Mouse (Mus musculus) midbrain, postnatal 0 days (tissue): ENCODE measurements around the gene Kcnj11. TPM values are rescaled to one million over a fixed set of nuclear protein-coding genes. Genes with fewer than 3 reads are reported as not detected.

Experiments used
- ATAC-seq: fragments of 200-750 bp; cut with Nextera tagmentation; 2 replicates; pipeline ENCODE4 v1.8.0; 2017; ENCODE audit warnings: moderate number of reproducible peaks, mild to moderate bottlenecking, moderate TSS enrichment, moderate library complexity; ENCODE audit not compliant: low FRiP score
- DNase-seq: peaks from one replicate; pipeline ENCODE4 v3.0.0-alpha.2; 2015; ENCODE audit warnings: low spot score
- H3K27ac ChIP-seq: fragments of 300-500 bp; sonication (generic); 2 replicates; pipeline ENCODE4 v1.5.1; 2014; ENCODE audit warnings: low read depth, mild to moderate bottlenecking, low read length, mixed read lengths
- H3K27me3 ChIP-seq: fragments of 300-500 bp; sonication (generic); 2 replicates; pipeline ENCODE4 v1.6.1; 2014; ENCODE audit warnings: low read length, control low read depth, mixed read lengths; ENCODE audit not compliant: insufficient read depth
- H3K36me3 ChIP-seq: fragments of 300-500 bp; sonication (generic); 2 replicates; pipeline ENCODE4 v1.6.1; 2014; ENCODE audit warnings: low read length, control low read depth, mixed read lengths; ENCODE audit not compliant: insufficient read depth
- H3K4me1 ChIP-seq: fragments of 300-500 bp; sonication (generic); 2 replicates; pipeline ENCODE4 v1.6.1; 2014; ENCODE audit warnings: mild to moderate bottlenecking, control low read depth, antibody characterized with exemption, low read length, mixed read lengths; ENCODE audit not compliant: insufficient read depth
- H3K4me2 ChIP-seq: fragments of 300-500 bp; sonication (generic); 2 replicates; pipeline ENCODE4 v1.6.1; 2014; ENCODE audit warnings: low read depth, mild to moderate bottlenecking, low read length, mixed read lengths; ENCODE audit not compliant: poor library complexity, severe bottlenecking
- H3K4me3 ChIP-seq: fragments of 300-500 bp; sonication (generic); 2 replicates; pipeline ENCODE4 v1.5.1; 2014; ENCODE audit warnings: low read depth, mild to moderate bottlenecking, low read length, moderate library complexity
- H3K9ac ChIP-seq: fragments of 300-500 bp; sonication (generic); replicated peaks from 2 replicates; pipeline ENCODE4 v1.6.1; 2014; ENCODE audit warnings: mild to moderate bottlenecking, low read length, moderate library complexity, mixed read lengths; ENCODE audit not compliant: poor library complexity, severe bottlenecking
- H3K9me3 ChIP-seq: fragments of 300-500 bp; sonication (generic); 2 replicates; pipeline ENCODE4 v1.6.1; 2016; ENCODE audit warnings: low read length, control low read depth
- CTCF ChIP-seq: IDR thresholded peaks from 2 replicates; pipeline ENCODE4 v1.5.1; 2016; ENCODE audit warnings: antibody characterized with exemption, mild to moderate bottlenecking
- WGBS: fragments of 180-500 bp; shearing (Covaris S2); extraction: QIAGEN DNeasy Blood & Tissue Kit; methylation state at CpG from one replicate; pipeline ENCODE4 v1.1.7; 2014; 5-methylcytosine and 5-hydroxymethylcytosine counted together
- polyA plus RNA-seq: library from polyadenylated mRNA; unstranded; fragments of >200 nt; fragmentation: Nextera tagmentation; extraction: Ambion mirVana; gene quantifications from 2 replicates; pipeline ENCODE4 v1.2.1, GENCODE M21; 2015
- total RNA-seq: library from RNA; depleted of rRNA; stranded (reverse); fragments of >200 nt; gene quantifications from 2 replicates; pipeline ENCODE4 v1.2.3, GENCODE M21; 2014

Kcnj11 gene
- total and polyA plus RNA-seq, 2 experiments from 2014 or later: 2.9 to 26.2 TPM

DNA sequence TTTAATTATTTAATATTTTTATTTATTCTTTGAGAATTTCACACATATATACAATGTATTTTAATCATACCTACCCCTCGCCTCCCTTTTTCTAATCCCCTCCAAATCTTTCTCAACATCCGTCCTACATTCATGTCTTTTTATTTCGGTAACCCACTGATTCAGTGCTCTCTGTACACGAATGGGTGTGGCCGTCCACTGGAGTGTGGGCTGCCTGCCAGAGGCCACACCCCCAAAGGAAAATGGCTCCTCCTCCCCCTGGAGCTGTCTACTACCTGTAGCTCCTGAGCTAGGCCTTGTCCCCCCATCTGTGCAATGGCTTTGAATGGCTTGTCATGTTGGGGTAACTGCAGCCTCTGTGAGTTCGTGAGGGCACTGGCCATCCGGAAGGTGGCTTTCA, 23.7 kb downstream of the Kcnj11 start:
- Histone ChIP-seq H3K4me2 (no peak overlapping the region), H3K9ac (no peak overlapping the region), H3K27me3 (no peaks in the 10 kb centered on the region), H3K9me3 (no peaks in the 10 kb centered on the region), H3K4me3 (no peak overlapping the region), H3K4me1 (no peaks in the 10 kb centered on the region), H3K36me3 (peaks cover 78% of the 10 kb centered on the region), H3K27ac (no peak overlapping the region)
- ATAC-seq (no peak), DNase-seq (no peak)
- 90% methylated on average over 7 of the region's 7 CpGs for WGBS
- no peak for TF ChIP-seq CTCF

DNA sequence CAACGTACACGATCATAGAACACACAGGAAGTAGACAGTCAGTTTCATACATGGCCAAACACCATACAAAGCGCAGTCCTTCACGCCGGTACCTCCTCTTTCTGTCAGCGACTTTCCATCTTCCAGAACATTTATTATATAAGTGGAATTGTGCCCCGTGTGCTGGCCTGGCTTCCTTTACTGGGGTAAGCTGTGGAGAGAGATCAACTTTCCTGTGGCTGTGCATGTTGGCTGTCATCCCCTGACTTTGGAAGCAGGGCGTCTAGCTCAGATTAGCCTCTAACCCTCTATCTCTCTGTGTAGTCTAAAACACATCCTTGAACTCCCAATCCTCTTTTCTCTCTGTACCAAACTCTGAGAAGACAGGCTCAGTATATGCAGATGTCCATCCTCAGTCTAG, 31.7 kb downstream of the Kcnj11 start:
- Histone ChIP-seq H3K4me1 (no peaks in the 10 kb centered on the region), H3K36me3 (peaks cover 58% of the 10 kb centered on the region), H3K4me3 (no peak overlapping the region), H3K9me3 (no peaks in the 10 kb centered on the region), H3K4me2 (no peak overlapping the region), H3K9ac (no peak overlapping the region), H3K27ac (no peak overlapping the region), H3K27me3 (no peaks in the 10 kb centered on the region)
- DNase-seq (no peak), ATAC-seq (no peak)
- no peak for TF ChIP-seq CTCF
- 96% methylated on average over 8 of the region's 8 CpGs for WGBS

DNA sequence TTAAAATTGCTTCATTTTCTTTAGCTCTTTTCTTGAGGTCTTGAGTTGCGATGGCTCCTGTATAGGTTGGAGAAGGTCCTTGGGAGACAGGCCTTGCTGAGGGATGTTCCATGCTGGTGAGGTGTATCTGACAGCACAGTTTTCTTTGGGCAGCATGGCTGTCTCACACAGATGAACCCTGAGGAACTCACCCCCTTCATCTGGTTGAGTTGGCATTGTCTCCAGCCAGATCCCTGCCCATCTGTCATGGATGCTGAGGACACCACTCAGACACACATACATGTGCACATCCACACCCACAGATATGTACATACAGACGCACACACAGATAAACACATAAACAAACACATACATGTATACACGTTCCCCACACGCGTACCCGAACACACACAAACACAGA, 37.3 kb downstream of the Kcnj11 start:
- Histone ChIP-seq H3K36me3 (peaks cover 54% of the 10 kb centered on the region), H3K4me2 (no peak overlapping the region)
- 96% methylated on average over 6 of the region's 6 CpGs for WGBS

DNA sequence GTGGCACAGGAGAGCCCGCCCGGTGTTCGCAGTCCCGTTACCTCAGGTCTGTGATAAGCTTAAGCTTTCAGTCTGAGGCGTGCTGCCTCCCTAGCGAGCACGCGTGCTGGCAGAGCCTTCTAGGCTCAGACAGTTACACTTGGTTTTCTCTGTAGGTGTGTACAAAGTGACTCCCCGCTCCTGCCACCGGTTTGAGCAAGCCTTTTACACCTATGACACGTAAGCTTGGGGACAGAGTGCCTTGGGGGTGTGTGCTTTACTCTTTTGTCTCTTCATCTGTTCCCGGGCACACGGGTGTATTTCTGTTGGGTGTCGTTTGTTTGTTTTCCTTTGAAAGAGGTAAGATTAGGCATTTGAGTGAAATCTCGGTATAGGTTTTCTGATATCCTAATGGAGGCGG, 39.0 kb downstream of the Kcnj11 start:
- H3K36me3 ChIP-seq: peaks cover 63% of the 10 kb centered on the region
- WGBS: 98% methylated on average over 16 of the region's 16 CpGs
- no peaks in the 10 kb centered on the region for H3K9me3 ChIP-seq
- TF ChIP-seq CTCF: no peak
- no peaks in the 10 kb centered on the region for H3K27me3 ChIP-seq
- no peak for DNase-seq
- H3K9ac ChIP-seq: no peak overlapping the region
- H3K4me1 ChIP-seq: no peaks in the 10 kb centered on the region
- no peak overlapping the region for H3K4me2 ChIP-seq
- no peak overlapping the region for H3K4me3 ChIP-seq
- H3K27ac ChIP-seq: no peak overlapping the region
- ATAC-seq: no peak

More for the DNA sequence above, 37.3 kb downstream of the Kcnj11 start:
- no peak for TF ChIP-seq CTCF
- Histone ChIP-seq H3K27ac (no peak overlapping the region), H3K27me3 (no peaks in the 10 kb centered on the region), H3K9me3 (no peaks in the 10 kb centered on the region), H3K9ac (no peak overlapping the region), H3K4me1 (no peaks in the 10 kb centered on the region), H3K4me3 (no peak overlapping the region)
- no peak for DNase-seq
- ATAC-seq: no peak

DNA sequence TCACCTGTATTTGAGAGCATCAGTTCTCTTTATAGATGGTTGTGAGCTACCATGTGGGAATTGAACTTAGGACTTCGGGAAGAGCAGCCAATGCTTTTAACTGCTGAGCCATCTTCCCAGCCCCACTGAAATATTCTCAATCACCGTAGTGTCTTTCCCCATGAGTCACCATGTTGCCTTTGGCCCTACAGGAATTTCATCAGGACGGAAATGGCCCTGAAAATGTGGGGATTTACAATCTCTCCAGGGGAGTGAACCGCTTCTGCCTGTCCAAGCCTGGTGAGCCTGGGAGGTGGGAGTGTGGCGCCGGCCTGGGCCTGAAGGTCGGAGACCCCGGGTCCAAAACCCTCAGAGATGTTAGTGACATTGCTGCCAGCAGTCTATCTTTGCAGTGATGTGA, 39.9 kb downstream of the Kcnj11 start:
- WGBS: 95% methylated on average over 8 of the region's 8 CpGs
- no peaks in the 10 kb centered on the region for H3K27me3 ChIP-seq
- H3K4me2 ChIP-seq: no peak overlapping the region
- H3K4me3 ChIP-seq: no peak overlapping the region
- DNase-seq: no peak
- ATAC-seq: no peak
- H3K9me3 ChIP-seq: no peaks in the 10 kb centered on the region
- H3K4me1 ChIP-seq: no peaks in the 10 kb centered on the region
- H3K27ac ChIP-seq: no peak overlapping the region
- H3K36me3 ChIP-seq: peaks cover 55% of the 10 kb centered on the region
- no peak overlapping the region for H3K9ac ChIP-seq
- TF ChIP-seq CTCF: no peak

DNA sequence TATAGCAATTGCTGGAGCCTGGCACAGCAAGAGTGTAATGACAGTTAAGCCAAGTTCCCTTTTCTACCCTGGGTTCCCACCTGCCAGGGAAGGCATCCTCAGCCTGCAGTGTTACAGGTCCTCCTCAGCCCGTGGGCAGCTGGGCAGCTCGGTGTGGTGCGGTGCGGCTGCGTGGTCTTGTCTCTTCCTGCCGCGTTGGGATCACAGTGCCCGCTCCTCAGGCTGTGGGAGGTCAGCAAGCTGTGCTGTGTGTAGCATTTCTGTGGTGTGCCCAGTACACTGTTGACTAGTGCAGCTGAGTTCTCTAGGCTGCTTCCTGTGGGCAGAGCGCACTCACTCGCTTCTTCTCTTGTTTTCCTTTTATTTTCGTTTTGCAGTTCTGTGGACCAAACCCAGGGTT, 41.7 kb downstream of the Kcnj11 start:
- Histone ChIP-seq H3K36me3 (peaks cover 70% of the 10 kb centered on the region), H3K27ac (no peak overlapping the region), H3K9ac (no peak overlapping the region), H3K27me3 (no peaks in the 10 kb centered on the region), H3K4me3 (no peak overlapping the region), H3K4me1 (no peaks in the 10 kb centered on the region), H3K4me2 (no peak overlapping the region), H3K9me3 (no peaks in the 10 kb centered on the region)
- ATAC-seq (no peak), DNase-seq (no peak)
- TF ChIP-seq CTCF: no peak
- 91% methylated on average over 11 of the region's 11 CpGs for WGBS
